Mouse (Mus musculus): Measurements from ENCODE around the gene Sh3tc1.
A peak's percentile ranks its signal among the peaks of the same experiment; 100 is the strongest.

Sh3tc1 gene

DNA sequence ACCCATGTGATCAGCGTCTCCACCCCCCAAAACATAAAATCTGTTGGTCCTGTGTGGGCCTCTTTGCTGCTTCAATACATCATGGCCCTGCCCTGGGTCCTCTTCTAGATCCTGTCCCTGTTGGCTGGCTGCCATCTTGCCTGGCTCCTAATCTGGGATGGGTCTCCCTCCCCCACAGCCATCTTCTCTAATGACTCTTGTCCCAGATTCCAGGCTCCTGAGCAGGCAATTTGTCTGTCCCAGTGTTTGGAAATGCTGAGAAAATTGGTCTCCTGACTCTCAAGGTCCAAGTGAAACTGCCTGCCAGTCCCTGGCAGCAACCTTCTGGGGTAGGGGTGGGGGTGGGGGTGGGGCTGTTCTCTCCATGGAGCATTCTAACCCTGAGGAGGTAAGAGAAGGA, 19.9 kb downstream of the Sh3tc1 start:
- no peak for DNase-seq (ENCODE audit: low spot score)

DNA sequence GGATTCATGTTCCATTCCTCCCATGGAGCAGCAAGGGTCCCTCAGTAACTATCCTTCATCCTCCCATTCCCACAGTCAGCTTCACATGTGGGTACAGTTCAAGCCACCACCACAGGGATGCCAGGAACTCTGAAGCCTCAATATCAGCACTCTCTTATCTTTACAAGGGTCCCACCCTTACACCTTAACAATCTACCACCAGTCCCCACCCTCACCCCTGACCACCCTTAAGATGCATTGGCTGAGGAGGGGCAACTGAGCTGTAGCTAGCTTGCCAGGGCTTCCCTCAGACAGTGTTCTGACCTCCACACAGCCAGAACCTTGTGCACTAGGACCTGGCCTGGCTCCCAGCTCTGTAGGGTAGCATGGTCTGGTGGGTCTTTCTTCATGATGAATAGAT, 20.4 kb downstream of the Sh3tc1 start:
- no peak for DNase-seq (ENCODE audit: low spot score)

DNA sequence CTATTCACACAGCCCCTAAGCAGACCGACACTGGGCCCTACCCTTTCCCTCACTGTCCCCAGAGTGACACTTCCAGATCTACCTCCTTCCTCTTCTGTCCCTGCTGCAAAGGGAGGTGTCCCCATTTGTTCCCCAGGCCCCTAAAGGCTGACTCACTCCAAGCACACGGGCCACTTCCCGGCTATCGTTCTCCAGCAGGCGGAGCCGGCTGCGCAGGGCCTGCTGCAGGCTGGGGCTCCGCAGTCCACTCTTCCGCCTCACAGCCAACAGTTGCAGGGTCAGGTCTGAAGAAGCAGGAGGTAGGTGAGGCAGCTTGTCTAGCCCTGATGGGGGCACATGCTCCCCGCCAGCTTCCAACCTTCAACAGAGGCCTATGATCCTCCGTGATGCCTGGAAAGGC, 21.0 kb downstream of the Sh3tc1 start:
- no peak for DNase-seq (ENCODE audit: low spot score)

DNA sequence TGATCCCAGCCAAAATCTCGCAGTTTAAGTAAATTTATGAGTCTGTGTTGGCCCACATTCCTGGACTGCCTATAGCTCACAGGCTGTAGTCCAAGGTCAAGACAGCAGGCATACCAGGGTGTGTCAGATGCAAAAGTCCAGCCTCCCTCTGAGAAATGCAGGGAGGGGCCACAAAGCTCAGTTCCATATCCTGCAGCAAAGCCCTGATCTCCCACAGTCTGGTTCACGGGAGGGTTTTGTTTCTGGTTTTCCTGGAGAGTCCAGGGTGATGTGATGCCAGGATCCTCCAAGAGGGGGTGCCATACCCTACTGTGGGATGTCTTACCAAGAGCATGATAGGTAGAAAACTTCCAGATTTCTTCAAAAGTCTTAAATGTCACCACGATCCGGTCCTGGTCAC, 21.8 kb downstream of the Sh3tc1 start:
- DNase-seq (ENCODE audit: low spot score), result peak; percentile 62

DNA sequence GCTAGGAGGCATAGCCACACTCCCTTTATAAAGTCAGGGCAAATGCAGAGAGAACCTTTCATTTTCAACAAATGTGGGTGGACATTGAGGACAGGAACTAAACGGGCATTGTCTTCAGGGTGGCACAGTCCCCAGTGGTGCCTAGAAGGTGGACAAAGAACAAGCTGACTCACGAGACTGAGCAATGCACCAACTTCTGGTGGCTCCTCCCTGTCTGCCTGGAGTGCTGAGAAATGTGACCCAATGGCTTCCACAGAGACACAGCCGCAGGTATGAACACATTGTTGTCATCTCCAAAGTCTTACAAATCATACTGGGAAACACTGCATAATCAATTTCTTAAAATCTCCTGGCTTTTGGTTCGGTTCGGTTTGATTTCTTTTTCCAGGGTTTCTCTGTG, 22.3 kb downstream of the Sh3tc1 start:
- no peak for DNase-seq (ENCODE audit: low spot score)

DNA sequence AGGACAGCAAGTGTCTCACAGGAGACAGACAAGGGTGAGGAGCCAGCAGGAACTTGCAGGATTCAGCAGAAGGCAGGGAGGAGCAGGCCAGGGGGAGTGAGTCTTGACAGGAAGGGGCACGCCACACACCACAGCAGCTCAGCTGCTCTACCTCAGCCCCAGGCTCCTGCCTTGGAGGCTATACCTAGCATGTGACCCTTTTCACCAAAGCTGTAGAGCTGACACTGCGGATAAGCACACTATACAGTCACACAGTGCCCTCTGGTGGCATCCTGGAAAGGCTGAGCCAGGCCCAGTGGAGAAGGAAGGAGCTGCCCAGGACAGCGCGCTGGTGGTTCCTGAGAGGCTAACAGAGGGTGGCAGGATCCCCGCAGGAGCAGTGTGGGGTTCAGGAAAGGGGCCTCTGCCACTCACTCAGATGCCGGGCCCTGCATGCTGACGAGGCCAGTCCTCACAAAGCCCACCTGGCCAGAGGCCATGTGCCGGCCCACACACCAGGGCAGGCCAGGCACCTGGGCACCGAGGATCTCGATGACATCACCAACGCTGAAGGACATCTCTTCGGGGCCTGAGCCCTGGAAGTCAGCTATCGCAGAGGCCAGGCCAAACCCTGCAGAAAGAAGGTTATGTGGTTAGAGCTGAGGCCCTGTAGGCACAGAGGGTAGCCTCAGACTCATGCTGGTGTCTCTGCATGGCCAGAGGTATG, 26.0 kb downstream of the Sh3tc1 start:
- peak; percentile 96 for DNase-seq (ENCODE audit: low spot score)

DNA sequence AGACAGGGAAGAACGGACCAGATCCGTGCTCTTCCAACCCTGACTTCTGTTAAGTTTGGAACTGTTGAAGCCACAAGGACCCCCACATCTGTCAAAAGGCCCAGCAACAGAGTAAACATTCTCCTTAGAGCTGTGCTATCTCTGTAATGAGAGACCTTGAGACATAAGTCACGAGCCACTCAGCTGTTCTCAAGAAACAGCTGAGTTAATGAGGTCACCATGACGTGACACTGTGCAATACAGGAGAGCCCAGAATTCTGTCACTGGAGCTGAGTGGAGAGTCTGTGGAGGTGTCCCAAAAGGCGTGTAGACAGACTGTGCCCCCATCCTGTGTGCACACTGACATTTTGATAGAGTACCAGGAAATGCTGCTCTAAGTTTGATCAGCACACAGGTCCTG, 27.3 kb downstream of the Sh3tc1 start:
- no peak for DNase-seq (ENCODE audit: low spot score)

DNA sequence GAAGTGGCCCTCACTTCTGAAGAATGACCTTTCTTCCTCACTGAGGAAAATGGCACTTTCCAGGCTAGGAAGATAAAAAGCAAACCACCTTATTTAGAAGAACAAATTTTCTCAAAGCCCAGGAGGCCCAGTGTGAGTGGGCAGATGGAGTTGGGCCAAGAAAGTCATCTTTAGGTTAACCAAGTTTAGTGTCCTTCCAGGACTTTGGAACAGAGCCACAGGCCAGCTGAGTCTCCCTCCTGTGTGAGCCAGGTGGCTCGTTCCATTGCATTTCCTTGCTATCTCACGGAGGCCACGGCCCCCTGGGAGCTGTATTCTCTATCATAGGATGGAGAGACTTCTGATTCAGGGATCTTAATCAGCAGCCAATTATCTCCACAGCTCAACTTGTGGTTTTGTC, 28.9 kb downstream of the Sh3tc1 start:
- DNase-seq (ENCODE audit: low spot score), result no peak

DNA sequence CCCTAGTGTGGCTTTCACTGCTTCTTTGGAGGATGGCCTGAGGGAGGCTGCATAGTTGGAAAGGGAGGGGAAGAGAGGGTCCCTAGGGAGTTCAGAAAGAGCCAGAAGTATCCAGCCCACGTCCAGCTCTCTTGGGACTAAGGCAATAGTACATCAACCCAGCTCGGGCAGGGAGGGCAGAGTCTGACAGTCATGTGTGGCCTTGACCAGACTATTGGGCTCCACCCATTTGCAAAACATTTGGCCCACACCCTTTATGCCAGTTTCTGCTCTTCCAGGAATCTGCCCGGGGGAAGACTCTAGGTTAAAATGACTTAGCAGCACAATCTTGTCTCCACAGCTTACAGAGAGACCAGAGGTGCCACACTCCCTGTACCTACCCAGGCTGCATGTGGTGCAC, 29.3 kb downstream of the Sh3tc1 start:
- no peak for DNase-seq (ENCODE audit: low spot score)

DNA sequence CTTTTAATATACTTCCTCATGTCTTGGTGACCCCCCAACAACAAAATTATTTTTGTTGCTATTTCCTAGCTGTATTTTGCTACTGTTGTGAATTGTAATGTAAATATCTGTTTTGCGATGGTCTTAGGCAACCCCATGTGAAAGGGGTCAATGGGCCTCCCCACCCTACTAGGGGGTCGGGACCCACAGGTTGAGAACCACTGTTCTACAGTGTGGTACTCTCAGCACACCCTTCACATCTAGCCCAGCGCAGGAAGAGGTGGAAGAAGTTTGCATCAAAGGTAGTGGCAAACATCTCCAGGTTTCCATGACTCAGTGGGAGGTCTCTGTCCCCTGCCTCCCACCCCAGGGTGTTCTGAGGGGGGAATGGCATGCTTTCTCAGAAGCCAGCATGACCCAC, 34.4 kb downstream of the Sh3tc1 start:
- DNase-seq (ENCODE audit: low spot score), result no peak

DNA sequence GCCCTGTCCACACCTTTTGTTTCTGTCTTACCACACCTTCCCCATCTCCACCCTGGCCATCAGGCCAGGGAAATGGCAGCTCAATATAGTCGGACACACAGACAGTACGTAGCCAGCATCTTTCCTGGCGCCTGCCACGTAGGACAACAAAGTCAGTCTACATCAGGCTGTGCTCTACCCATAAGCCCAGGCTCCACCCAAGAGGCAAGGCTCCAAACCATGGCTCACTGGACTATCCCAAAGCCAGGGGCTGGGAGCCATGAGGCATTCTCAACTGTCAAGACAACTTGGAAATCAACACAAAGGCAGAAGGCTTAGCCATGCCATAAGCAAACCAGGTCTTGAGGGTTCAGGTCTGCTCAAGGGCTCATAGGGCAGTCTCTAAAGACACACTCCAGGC, 36.0 kb downstream of the Sh3tc1 start:
- DNase-seq (ENCODE audit: low spot score), result no peak

DNA sequence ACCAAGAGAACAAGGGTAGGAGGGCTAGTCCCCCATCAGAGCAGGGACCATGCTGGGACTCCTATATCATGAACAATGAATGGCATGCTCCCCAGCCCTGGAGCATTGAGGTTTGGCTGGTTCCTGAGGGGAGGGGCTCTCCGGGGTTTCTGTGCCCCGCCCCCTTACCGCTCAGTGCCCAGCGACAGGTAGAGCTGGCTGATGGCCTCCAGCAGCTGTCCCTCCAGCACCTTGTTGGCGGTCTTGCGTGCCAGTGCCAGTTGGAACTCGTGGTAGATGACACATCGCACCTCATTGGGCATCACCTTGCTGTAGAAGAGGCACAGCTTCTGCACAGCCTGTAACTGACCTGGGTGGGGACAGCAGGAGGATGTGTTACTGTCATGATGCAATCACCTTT, 36.6 kb downstream of the Sh3tc1 start:
- no peak for DNase-seq (ENCODE audit: low spot score)

DNA sequence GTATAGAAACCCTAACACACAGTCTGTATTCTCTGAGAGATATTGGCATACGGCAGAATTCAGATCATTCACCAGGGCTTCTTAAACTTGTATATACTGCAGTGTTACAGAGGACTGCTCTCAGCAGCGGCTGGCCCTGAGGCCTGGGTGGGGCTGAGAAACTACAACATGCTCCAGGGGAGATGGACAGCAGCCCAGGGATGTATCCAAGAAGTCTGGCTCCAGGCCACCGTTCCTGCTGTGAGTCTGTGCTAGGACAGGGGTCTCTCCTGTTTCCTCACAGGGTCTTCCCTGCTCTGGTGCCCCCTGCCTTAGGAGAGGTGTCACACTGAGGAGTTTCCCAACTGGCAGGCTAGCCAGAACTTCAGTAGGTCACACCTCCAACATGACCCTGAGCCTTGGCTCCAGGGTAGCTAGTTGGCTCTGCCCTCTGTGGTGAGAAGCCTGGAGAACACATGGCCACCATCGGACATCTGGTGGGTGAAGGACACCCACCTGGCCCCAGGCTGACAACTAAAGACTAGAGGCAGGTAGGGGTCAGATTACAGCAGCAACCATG, 37.1 kb downstream of the Sh3tc1 start:
- no peak for DNase-seq (ENCODE audit: low spot score)

DNA sequence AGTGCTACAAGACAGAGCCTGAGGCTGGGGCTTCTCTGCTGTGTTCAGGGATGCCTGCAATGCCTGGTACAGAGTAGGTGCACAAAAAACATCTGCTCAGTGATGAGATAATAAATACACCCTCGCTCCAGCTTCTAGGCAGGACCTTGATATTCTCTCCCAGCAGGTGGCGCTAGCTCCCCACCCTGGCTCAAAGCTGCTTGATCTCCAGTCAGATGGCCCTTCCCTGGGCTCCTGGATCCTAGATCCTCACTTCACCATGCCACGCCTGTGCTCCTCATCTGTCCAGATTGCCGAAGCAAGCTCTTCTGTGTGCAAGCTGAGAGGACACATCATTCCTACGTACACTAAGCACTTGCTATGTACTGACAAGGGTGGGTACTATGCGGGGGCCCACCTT, 38.7 kb downstream of the Sh3tc1 start:
- DNase-seq (ENCODE audit: low spot score), result peak; percentile 86

DNA sequence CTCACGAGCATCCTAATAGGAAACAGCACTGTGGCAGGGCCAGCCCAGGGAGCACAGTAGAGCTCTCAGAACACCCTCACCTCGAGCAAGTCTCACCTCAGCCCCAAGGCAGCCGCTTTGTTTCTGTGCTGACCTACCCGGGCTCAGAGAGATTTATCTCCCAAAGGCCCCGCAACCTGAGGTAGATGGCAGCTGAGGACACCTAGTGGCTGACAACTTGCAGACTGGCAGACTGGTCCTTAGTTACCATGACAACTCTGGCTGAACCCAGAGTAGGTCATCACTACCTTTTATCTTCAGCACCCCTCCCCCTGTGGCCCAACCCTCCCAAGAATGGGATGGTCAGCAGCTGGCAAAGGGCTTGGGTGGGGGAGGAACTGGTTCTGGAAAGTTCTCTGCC, 44.0 kb downstream of the Sh3tc1 start:
- peak; percentile 69 for DNase-seq (ENCODE audit: low spot score)

DNA sequence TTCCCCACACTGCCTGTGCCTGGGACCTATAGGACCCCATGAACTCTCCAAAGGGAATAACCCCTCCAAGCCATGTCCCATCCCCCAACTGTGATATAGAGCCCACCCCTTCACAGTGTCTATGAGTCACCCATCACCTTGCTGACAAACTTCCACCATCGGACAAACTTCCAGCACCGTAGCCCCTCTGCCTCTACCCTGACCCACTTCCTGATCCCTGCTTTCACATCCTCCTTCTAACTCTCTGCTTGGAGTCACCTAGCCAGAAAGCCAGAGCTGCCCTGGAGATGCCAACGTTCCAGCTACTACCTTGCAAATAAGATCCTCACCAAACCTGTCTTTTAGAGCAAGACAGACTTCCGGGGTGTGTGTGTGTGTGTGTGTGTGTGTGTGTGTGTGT, 46.1 kb downstream of the Sh3tc1 start:
- no peak for DNase-seq (ENCODE audit: low spot score)

DNA sequence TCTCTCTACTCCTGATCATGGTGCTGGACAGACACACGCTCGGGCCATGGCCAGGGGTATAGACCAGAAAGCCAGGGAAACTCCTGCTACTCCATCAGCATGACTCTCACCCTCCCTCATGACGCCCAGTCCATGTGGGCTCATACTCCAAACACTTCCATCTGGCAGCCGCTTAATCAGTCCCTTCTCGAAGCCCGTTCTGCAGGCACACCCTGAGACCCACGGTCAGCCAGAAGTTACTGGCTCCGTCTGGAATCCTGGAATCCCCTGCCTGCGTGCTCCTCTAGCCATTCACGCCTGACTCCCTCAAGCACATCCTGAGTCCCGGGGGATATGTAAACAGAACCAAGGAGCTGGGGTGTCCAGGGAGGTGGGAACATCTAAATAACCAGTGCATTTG, 48.5 kb downstream of the Sh3tc1 start:
- DNase-seq (ENCODE audit: low spot score), result no peak

DNA sequence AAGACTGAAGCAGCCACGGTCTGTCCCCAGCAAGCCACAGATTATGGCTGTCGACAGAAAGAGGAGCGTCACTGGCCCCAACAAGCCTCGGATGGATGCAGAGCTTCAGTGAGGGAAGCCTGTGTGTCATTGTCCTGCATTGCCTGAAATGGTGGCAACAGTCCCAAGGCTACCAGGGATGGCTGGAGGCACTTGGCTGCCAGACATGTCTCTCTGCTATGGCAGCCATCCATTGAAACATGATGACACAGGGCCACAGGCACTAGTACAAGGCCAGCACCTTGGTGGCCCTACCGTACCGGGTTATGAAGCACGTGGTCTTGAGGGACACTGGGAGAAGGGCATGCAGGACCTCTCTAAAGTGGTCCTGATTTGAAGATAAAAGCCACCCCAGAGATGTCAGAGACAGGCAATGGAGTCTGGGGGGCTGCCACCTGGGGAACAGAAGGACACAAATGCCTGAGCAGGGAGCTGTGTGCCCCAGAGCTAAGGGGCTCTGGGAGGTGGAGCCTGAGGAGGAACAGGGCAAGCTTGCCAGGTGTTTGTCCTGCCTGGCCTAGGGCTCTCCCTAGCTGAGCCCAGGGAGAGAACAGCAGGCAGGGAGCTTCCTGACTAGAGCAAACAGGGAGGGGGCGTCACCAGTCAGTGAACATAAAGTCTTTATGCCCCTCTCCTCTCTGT, 49.2 kb downstream of the Sh3tc1 start:
- DNase-seq (ENCODE audit: low spot score), result no peak

DNA sequence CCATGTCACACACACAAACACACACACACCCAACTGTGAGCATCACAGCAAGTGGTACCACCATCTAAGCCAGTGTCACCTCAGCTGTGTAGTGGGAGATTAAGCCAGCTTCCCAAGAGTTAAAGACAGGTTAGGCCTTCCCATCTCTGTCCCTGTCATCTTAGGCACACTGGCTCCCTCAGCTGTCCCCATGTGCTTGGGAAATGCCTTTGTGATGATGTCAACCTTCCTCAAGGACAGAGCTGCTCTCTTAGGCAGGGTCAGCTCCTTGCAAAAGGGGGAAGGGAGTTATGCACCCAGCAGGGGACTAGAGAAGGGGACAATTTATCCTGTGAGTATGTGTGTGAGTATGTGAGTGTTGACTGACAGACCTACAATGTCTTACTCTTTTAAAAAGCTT, 50.4 kb downstream of the Sh3tc1 start:
- DNase-seq (ENCODE audit: low spot score), result no peak

DNA sequence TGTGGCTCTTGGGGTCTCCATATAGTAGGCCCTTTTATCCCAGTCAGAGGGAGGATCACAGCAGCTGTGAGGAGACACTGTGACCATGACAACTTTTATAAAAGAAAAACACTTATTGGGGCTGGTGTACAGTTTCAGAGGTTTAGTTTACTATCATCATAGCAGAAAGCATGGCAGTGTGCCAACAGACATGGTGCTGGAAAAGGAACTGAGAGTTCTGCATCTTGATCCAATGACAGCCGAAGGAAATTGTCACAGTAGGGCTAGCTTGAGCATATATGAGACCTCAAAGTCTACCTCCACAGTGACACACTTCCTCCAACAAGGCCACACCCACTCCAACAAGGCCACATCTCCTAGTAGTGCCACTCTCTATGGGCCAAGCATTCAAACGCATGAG, 50.9 kb downstream of the Sh3tc1 start:
- DNase-seq (ENCODE audit: low spot score), result no peak

DNA sequence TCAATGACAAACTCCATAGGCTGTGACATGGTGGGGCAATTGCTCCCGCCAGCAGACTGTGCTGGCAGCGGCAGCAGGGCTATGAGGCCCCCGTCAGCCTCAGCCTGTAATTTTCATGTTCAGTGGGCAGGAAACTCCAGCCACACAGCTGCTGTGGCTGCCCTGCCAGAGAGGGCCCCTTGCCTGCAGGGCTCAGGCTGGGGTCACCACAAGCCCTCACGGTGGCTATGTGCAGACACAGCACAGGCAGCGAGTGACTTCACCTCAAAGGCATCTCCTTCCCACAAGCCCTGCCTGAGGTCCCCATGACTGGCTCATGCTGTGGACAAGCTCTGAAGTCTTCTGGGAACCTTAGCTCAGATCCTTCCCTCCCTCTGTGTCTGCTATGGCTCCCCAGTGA, 52.7 kb downstream of the Sh3tc1 start:
- DNase-seq (ENCODE audit: low spot score), result peak; percentile 75

DNA sequence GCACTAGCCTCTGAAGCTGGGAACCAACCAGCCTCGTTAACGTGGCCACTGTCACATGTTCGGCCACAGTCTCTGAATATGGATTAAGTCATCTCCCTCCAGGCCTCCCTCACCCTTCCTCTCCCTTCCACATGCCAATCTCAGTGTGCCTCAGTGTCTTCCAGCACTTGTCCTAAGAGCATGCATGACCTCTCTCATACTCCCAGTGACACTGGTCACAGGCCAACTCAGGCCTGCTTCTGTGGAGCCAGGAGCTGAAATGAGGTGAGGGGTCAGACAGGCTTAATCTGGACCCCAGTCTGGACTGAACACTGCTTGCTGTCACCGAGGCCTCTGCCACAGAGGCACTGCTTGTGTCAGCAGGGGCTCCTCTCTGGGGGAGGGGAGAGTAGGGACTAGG, 53.5 kb downstream of the Sh3tc1 start:
- no peak for DNase-seq (ENCODE audit: low spot score)

DNA sequence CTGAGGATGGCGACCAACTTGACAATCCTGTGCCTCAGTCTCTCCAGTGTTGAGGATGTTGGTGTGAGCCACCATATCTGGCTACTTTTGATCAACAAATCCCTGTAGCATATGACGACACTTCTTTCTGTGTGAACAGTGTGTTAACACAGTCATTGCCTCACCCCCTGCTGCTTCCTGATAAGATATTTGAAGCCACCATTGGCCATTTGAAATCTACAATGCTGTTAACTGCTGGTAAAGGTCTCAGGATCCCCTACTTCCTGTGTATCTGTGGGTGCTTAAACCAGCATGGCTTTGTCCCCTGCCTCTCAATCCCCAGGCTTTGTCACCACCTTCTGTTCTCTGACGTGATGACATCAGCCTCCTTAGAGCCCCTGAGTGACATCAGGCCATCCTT, 54.7 kb downstream of the Sh3tc1 start:
- DNase-seq (ENCODE audit: low spot score), result no peak

DNA sequence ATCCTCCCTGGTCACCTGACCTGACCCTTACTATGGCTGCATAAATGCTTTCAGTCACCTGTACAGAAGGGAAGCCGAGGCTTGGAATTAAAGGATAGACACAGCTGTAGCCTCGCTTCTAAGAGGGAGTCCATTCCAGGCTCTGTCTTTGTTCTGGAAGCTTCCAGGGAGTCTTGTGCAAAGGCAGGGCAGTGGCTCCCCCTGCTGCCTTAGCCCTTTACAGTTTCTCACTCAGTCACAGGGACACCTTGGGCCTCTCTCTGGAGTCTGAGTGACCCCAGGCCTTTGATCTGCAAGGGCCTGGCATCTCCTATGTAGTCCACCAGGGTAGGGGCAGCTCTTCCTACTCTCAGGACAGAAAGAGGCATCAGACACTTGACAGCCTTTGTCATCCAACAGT, 58.8 kb downstream of the Sh3tc1 start:
- no peak for DNase-seq (ENCODE audit: low spot score)
